Mouse (Mus musculus) G1E (cell line): ENCODE measurements at regions not wholly inside any gene's neighbourhood (a gene's known extent, or its start where the extent isn't known, plus 50 kb on each side); places are given as distances from the start of the nearest gene placed in this dataset.

Experiments used
- CTCF ChIP-seq: IDR thresholded peaks from 2 replicates; pipeline ENCODE4 v1.5.1; 2012; ENCODE audit warnings: low read depth, low read length, inconsistent platforms, mixed read lengths
- GATA1 ChIP-seq: IDR thresholded peaks from 2 replicates; pipeline ENCODE4 v1.6.1; 2012; ENCODE audit warnings: borderline replicate concordance, low read length, inconsistent platforms, mixed read lengths
- GATA2 ChIP-seq: IDR thresholded peaks from 2 replicates; pipeline ENCODE4 v1.6.1; 2012; ENCODE audit warnings: low read depth, low read length, inconsistent platforms, borderline replicate concordance
- POLR2AphosphoS5 ChIP-seq: IDR thresholded peaks from 2 replicates; pipeline ENCODE4 v1.6.1; 2012; ENCODE audit warnings: low read depth, low read length, inconsistent platforms; ENCODE audit not compliant: insufficient replicate concordance
- TAL1 ChIP-seq: conservative IDR thresholded peaks from 2 replicates; pipeline ENCODE4 v1.6.1; 2012; ENCODE audit warnings: low read depth, low read length, inconsistent platforms, mixed read lengths

- TF ChIP-seq TAL1 (no peak), CTCF (no peak), GATA1 (no peak), POLR2AphosphoS5 (no peak), GATA2 (no peak)
Observed at GRCm38 (mm10) chr5:39050512-39050911, 173.9 kb upstream of the Clnk start.
